Mouse (Mus musculus) liver, adult 2 months (tissue): ENCODE measurements around the gene Large2.

ENCODE experiments used
- CTCF ChIP-seq: fragments of 200-500 bp; IDR thresholded peaks from 2 replicates; pipeline ENCODE4 v1.5.1; 2011; ENCODE audit warnings: low read depth, low read length, control low read depth
- POLR2A ChIP-seq: fragments of 200-500 bp; IDR thresholded peaks from 2 replicates; pipeline ENCODE4 v1.6.1; 2011; ENCODE audit warnings: low read length, control low read depth; ENCODE audit not compliant: insufficient read depth; ENCODE audit errors: extremely low read depth

DNA sequence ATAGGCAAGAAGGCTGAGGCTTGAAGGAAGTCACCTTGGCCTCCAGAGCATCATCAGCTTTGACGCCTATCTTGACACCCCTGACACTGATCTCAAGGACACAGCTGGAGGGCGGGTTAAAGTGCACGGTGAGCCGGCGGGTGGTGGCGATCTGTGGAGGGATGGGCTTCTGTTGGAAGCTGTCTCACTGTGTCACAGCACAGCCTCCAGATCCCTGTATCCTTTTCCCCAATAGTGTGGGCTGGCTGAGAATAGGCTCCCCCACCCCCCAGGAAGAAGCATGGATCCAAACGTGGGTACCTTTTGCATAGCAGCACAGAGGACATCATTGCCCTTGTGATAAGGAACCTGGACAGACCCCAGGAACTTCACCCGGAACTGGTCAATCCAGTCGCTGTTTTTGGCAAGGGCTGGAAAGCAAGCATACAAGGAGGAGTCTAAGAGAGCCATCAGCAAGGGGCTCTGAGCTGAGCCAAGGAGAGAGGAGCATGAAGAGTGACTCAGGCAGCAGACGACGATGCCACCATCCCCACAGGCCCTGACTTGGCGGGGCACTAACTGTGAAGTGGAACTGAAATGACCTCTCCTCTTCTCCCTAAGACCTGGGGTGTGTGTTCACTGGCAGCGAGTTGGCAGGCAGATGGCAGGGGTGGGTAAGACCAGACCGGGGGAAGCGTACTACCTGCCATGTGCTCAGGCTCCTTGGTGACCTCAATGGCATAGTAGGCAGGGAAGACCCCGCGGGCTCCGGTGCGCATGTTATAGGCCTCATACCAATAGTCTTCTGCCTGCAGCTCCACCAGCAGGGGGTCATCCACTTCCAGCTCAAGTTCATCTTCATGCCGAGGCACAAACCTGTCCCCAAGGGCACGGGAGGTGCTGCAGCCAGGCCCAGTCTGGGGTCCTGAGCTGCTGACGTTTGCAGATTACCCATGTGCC, 10.7 kb upstream of the Large2 start:
- TF ChIP-seq POLR2A, result no peak
- no peak for TF ChIP-seq CTCF
